Mouse (Mus musculus): ENCODE measurements at regions not wholly inside any gene's neighbourhood (a gene's known extent, or its start where the extent isn't known, plus 50 kb on each side); places are given as distances from the start of the nearest gene placed in this dataset.

DNA sequence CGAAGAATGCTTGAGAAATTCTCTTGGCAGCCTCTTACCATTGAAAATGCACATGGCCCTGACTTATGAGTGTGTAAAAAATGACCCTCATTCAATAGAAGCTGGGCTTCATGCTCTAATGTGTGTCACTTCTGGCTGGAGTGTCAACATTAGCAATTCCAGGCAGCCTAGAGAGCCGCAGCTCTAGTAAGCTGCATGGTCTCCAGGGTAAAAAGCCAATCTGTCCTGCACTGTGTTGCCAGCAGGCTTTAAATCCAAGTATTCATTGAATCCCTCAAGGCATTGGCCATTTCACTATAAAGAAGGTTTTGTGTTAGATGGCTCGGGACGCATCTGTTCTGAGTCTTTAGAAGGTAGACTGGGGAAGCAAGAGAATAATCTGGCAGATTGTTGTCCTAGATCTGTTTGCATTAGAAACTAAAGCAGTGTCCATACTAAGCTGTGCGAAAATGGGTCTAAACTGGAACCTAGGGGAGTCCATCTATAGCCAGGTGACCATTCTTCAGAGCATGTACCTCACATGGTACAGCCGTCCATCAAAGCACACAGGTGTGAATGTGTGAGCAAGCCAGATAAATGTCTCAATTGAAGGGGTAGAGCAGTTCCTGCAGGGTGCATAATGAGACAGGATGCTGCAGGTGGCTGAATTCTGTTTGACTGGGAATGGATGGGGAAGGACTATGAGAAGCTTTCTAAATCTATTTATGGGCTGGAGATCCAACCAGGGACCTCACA, 189.6 kb downstream of the Smoc2 start:
- Histone ChIP-seq H3K27ac (no peak overlapping the region), H3K4me3 (no peak overlapping the region)
- DNase-seq, result no peak

DNA sequence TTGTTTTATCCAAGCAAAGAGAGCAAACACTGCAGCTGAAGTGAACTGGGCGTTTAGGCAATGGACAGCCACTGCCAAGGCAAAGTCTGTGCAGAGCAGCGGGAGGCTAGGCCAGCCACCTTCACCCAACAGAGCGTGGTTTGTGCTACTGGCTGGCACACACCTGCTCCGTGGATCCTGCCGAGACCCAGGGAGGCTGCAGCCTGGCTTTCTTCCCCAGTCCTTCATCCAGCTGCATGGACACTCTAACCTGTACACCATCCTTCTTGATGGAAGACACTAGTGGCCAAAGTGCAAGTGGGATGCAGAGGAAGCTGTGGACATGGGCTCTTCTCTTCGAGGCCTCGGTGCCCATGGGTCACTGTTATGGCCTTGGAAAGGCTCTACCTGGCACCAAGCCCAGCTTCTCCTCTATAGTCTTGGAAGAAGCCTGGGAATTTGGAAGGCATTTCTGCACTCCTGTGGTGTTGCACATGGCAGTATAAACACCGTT, 176.0 kb downstream of the Smoc2 start:
- DNase-seq, result no peak
- no peak overlapping the region for H3K4me3 ChIP-seq
- no peak overlapping the region for H3K27ac ChIP-seq
- intact Hi-C loops (cut with DNase I), result no loop called here
- no peak for TF ChIP-seq CTCF (IDR thresholded peaks at IDR 0.05)

More for the DNA sequence above, 189.6 kb downstream of the Smoc2 start:
- no peak for TF ChIP-seq CTCF (IDR thresholded peaks at IDR 0.05)
- intact Hi-C loops (cut with DNase I), result no loop called here

Measured in gastrocnemius, adult 2 months (tissue).